ENCODE assay signal across 8 mouse cellular contexts in genomic region chr10:4386609-4387591, GRCm38 (mm10). TPM values are rescaled to one million over a fixed set of nuclear protein-coding genes. Genes with fewer than 3 reads are reported as not detected.
A peak's percentile ranks its signal among the peaks of the same experiment; 100 is the strongest.
DNase-seq lines count a peak whose midpoint lies in the region; ATAC-seq and TF ChIP-seq lines count a peak whose summit lies in the region.

No protein-coding gene starts in this region.

- peak overlapping the region; percentile 99 for H3K9ac ChIP-seq in hindbrain, postnatal 0 days (replicated peaks; ENCODE audit: low read length)

- peak; percentile 18; the same call in 1 of the 2 replicates for TF ChIP-seq CTCF in hindbrain, postnatal 0 days (IDR thresholded peaks at IDR 0.05; ENCODE audit: low read depth)
- TF ChIP-seq CTCF in left cerebral cortex, adult 2 months (IDR thresholded peaks at IDR 0.05): no peak

- DNase-seq in WW6 (ENCODE audit: low read depth, low spot score): peak; percentile 89
- peak; percentile 84 to 94 for DNase-seq in cerebellum, postnatal 4 days (ENCODE audit: low spot score in 2 of 2)
- DNase-seq in gastrocnemius, adult 18-20 months (ENCODE audit: low spot score): peak; percentile 93
- DNase-seq in hindbrain, postnatal 0 days (ENCODE audit: low spot score): peak; percentile 98
- peak; percentile 91 to 94 for DNase-seq in left cerebral cortex, adult 2 months (ENCODE audit: extremely low spot score in 1 of 2, low spot score in 2 of 2)
- peak; percentile 87 to 92 for DNase-seq in right cerebral cortex, adult 2 months (ENCODE audit: low spot score in 2 of 2)
- peak; percentile 96 for DNase-seq in urinary bladder, postnatal 14 days (ENCODE audit: low spot score)

- no peaks in the 10 kb centered on the region for H3K27me3 ChIP-seq in hindbrain, postnatal 0 days (ENCODE audit: insufficient read depth, low read length)

- no peaks in the 10 kb centered on the region for H3K36me3 ChIP-seq in hindbrain, postnatal 0 days (ENCODE audit: insufficient read depth, low read length)

- H3K4me3 ChIP-seq in hindbrain, postnatal 0 days (ENCODE audit: low read length): peak overlapping the region; percentile 80
- peak overlapping the region; percentile 88 for H3K4me3 ChIP-seq in left cerebral cortex, adult 2 months

- WGBS in hindbrain, postnatal 0 days: under 1% methylated on average over 43 of the region's 133 CpGs

- peak overlapping the region; percentile 100 for H3K27ac ChIP-seq in hindbrain, postnatal 0 days
- H3K27ac ChIP-seq in left cerebral cortex, adult 2 months: peak overlapping the region; percentile 99

- no peaks in the 10 kb centered on the region for H3K9me3 ChIP-seq in hindbrain, postnatal 0 days (ENCODE audit: low read length)

- ATAC-seq in hindbrain, postnatal 0 days: peak; percentile 92
- peak; percentile 84 for ATAC-seq in megakaryocyte, adult 5-6 weeks (ENCODE audit: poor library complexity, severe bottlenecking)

- intact Hi-C loops in left cerebral cortex, adult 2 months (cut with DNase I): loop anchor here (2.0 kb wide), 1 partner anchor 46 kb away; the partner anchor contains the start of genes Armt1 and Rmnd1

- peak overlapping the region; percentile 92 for H3K4me2 ChIP-seq in hindbrain, postnatal 0 days (ENCODE audit: low read depth, low read length)

- peaks cover 24% of the 10 kb centered on the region for H3K4me1 ChIP-seq in hindbrain, postnatal 0 days (ENCODE audit: insufficient read depth, low read length)

RNA-seq across cellular contexts. Expression of gene Zbtb2, which starts 1.0 kb away (rescaled TPM):
- total RNA-seq in gastrocnemius, adult 18-20 months (2021): 1 to 10 TPM; 4.4 to 5.2 TPM
- 18.0 and 19.5 TPM in 2 replicates for total RNA-seq in hindbrain, postnatal 0 days (2014; rRNA removed)
- polyA plus RNA-seq in hindbrain, postnatal 0 days (2015; fragmentation: Nextera tagmentation; extraction: Ambion mirVana): 11.8 and 13.5 TPM in 2 replicates
- 10 to 100 TPM in 1 of 2 experiments, 1 to 10 TPM in 1; 9.8 to 12.2 TPM for total RNA-seq in left cerebral cortex, adult 2 months (2021)
- 12.8 and 14.2 TPM in 2 replicates for total RNA-seq in megakaryocyte, adult 5-6 weeks (2015)
- total RNA-seq in megakaryocyte, adult 5-6 weeks (2017): 10.8 and 12.2 TPM in 2 replicates

RNA-seq across cellular contexts. Expression of gene Rmnd1, which starts 45.3 kb away (rescaled TPM):
- 10 to 100 TPM; 32.3 to 35.2 TPM for total RNA-seq in gastrocnemius, adult 18-20 months (2021)
- 24.7 and 56.8 TPM in 2 replicates for total RNA-seq in hindbrain, postnatal 0 days (2014; rRNA removed)
- 25.6 and 30.0 TPM in 2 replicates for polyA plus RNA-seq in hindbrain, postnatal 0 days (2015; fragmentation: Nextera tagmentation; extraction: Ambion mirVana)
- 10 to 100 TPM; 38.2 to 39.2 TPM for total RNA-seq in left cerebral cortex, adult 2 months (2021)
- total RNA-seq in megakaryocyte, adult 5-6 weeks (2015): 35.0 and 40.7 TPM in 2 replicates
- 21.1 and 29.5 TPM in 2 replicates for total RNA-seq in megakaryocyte, adult 5-6 weeks (2017)

RNA-seq across cellular contexts. Expression of gene Armt1, which starts 45.4 kb away (rescaled TPM):
- 10 to 100 TPM; 15.2 to 16.1 TPM for total RNA-seq in gastrocnemius, adult 18-20 months (2021)
- total RNA-seq in hindbrain, postnatal 0 days (2014; rRNA removed): 8.3 and 10.8 TPM in 2 replicates
- 6.6 and 7.7 TPM in 2 replicates for polyA plus RNA-seq in hindbrain, postnatal 0 days (2015; fragmentation: Nextera tagmentation; extraction: Ambion mirVana)
- total RNA-seq in left cerebral cortex, adult 2 months (2021): 10 to 100 TPM; 21.0 to 21.8 TPM
- total RNA-seq in megakaryocyte, adult 5-6 weeks (2015): 20.8 and 26.4 TPM in 2 replicates
- 24.4 and 27.4 TPM in 2 replicates for total RNA-seq in megakaryocyte, adult 5-6 weeks (2017)

Comparison
In these comparisons a context has a peak if more than half of its experiments do, and no peak if none do; other contexts are left out.
1. Peak in every context shown above with its lines: DNase-seq, ATAC-seq, H3K4me3 ChIP-seq and H3K27ac ChIP-seq.